Mouse (Mus musculus): ENCODE results near the gene Apmap.

- TF ChIP-seq CTCF (IDR thresholded peaks at IDR 0.05; ENCODE audit: borderline replicate concordance, insufficient read depth, low read depth, low read length) (no peak), POLR2A (IDR thresholded peaks at IDR 0.05; ENCODE audit: borderline replicate concordance, insufficient read depth, low read length) (no peak)
Observed at GRCm38 (mm10) chr2:150627140-150627539, 18.8 kb upstream of the Apmap start.

All from cerebellum, adult 2 months (tissue).